ENCODE assay signal across 12 mouse cellular contexts in genomic region chr14:24890856-24891255, GRCm38 (mm10).
"Had no signal": no experiment of that assay in that cellular context is flagged by ENCODE, and none has a peak within 500 bp of the region (broad histone marks: within the 10 kb centered on the region; RNA-seq: fewer than 3 reads in every experiment).

No protein-coding gene starts in this region.

- H3K4me3 ChIP-seq: liver, embryonic 13.5 days had no signal

- H3K36me3 ChIP-seq: liver, embryonic 13.5 days had no signal

- H3K4me2 ChIP-seq: liver, embryonic 13.5 days; midbrain, embryonic 11.5 days had no signal

- DNase-seq: kidney, adult 2 months; kidney, postnatal 25 days; left cerebral cortex, postnatal 4 days; liver, embryonic 13.5 days; lung, adult 2 months; lung, postnatal 14 days; lung, postnatal 4 days; midbrain, embryonic 14.5 days; thymus, adult 18-20 months; thymus, postnatal 36 days had no signal

- H3K27ac ChIP-seq: kidney, postnatal 0 days; liver, embryonic 13.5 days had no signal

- H3K9me3 ChIP-seq: liver, embryonic 13.5 days had no signal

- H3K9ac ChIP-seq: liver, embryonic 13.5 days had no signal

- H3K27me3 ChIP-seq: liver, embryonic 13.5 days had no signal

- H3K4me1 ChIP-seq: liver, embryonic 13.5 days had no signal
